Mouse (Mus musculus) liver, embryonic 16.5 days (tissue): Measurements from ENCODE around the gene Efcab7. TPM values are rescaled to one million over a fixed set of nuclear protein-coding genes. Genes with fewer than 3 reads are reported as not detected.
A peak's percentile ranks its signal among the peaks of the same experiment; 100 is the strongest.

Source experiments
- ATAC-seq: fragments of 200-750 bp; cut with Nextera tagmentation; 2 replicates; pipeline ENCODE4 v1.8.0; 2017; ENCODE audit warnings: low read depth, mild to moderate bottlenecking, moderate number of reproducible peaks, moderate library complexity
- H3K27ac ChIP-seq: fragments of 300-500 bp; sonication (generic); 2 replicates; pipeline ENCODE4 v1.5.1; 2014; ENCODE audit warnings: mild to moderate bottlenecking, low read length
- H3K27me3 ChIP-seq: fragments of 300-500 bp; sonication (generic); 2 replicates; pipeline ENCODE4 v1.6.1; 2014; ENCODE audit warnings: low read depth, low read length, mixed read lengths; ENCODE audit not compliant: control insufficient read depth, insufficient read depth
- H3K36me3 ChIP-seq: fragments of 300-500 bp; sonication (generic); 2 replicates; pipeline ENCODE4 v1.6.1; 2014; ENCODE audit warnings: mild to moderate bottlenecking; ENCODE audit not compliant: control insufficient read depth, insufficient read depth
- H3K4me1 ChIP-seq: fragments of 300-500 bp; sonication (generic); 2 replicates; pipeline ENCODE4 v1.6.1; 2014; ENCODE audit warnings: low read depth, low read length, mixed read lengths; ENCODE audit not compliant: control insufficient read depth
- H3K4me2 ChIP-seq: fragments of 300-500 bp; sonication (generic); 2 replicates; pipeline ENCODE4 v1.6.1; 2014; ENCODE audit warnings: low read depth, low read length, mixed read lengths
- H3K4me3 ChIP-seq: fragments of 300-500 bp; sonication (generic); 2 replicates; pipeline ENCODE4 v1.5.1; 2014; ENCODE audit warnings: low read depth, mild to moderate bottlenecking, low read length
- H3K9ac ChIP-seq: fragments of 300-500 bp; sonication (generic); 2 replicates; pipeline ENCODE4 v1.6.1; 2014; ENCODE audit warnings: low read depth, low read length
- H3K9me3 ChIP-seq: fragments of 300-500 bp; sonication (generic); replicated peaks from 2 replicates; pipeline ENCODE4 v1.6.1; 2016; ENCODE audit warnings: low read length; ENCODE audit not compliant: control insufficient read depth
- WGBS: fragments of 180-500 bp; shearing (Covaris S2); extraction: QIAGEN DNeasy Blood & Tissue Kit; methylation state at CpG from one replicate; pipeline ENCODE4 v1.1.7; 2014; ENCODE audit not compliant: insufficient replicate concordance; 5-methylcytosine and 5-hydroxymethylcytosine counted together
- polyA plus RNA-seq: library from polyadenylated mRNA; unstranded; fragments of >200 nt; fragmentation: Nextera tagmentation; extraction: Ambion mirVana; gene quantifications from 2 replicates; pipeline ENCODE4 v1.2.1, GENCODE M21; 2015

Gene Efcab7
- 2.4 and 2.7 TPM in 2 replicates for polyA plus RNA-seq

GRCm38 (mm10) chr4:99829094-99830073, at the start of gene Efcab7:
Efcab7 (plus strand) TSS chr4:99829198.
- WGBS: under 1% methylated on average over 48 of the region's 48 CpGs
- ATAC-seq: peak; percentile 88

DNA sequence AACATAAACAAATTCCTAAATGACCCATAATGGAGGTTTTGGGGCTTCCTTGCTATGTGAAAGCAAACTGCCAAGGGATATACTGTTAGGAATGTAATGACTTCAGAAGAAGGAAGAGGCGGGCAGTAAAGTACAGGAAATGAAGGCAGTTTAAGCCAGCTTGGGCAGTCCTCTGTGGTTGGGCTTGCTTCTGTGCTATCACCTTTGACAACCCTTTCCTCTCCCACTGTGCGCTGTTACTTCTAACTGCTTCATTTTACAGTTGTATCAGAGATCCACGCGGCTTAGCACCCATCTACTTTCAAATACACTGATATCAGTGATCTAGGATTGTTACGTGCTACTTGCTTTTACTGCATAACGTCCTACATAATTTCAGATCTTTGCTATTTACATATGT, 36.6 kb upstream of the Efcab7 start:
- no peaks in the 10 kb centered on the region for H3K4me1 ChIP-seq
- H3K9me3 ChIP-seq: no peaks in the 10 kb centered on the region
- no peaks in the 10 kb centered on the region for H3K27me3 ChIP-seq
- no peak overlapping the region for H3K4me3 ChIP-seq
- no peak overlapping the region for H3K27ac ChIP-seq
- no peak overlapping the region for H3K4me2 ChIP-seq
- no peak for ATAC-seq
- WGBS: 38% methylated on average over 6 of the region's 6 CpGs
- no peak overlapping the region for H3K9ac ChIP-seq
- H3K36me3 ChIP-seq: no peaks in the 10 kb centered on the region

More at GRCm38 (mm10) chr4:99829094-99830073, at the start of gene Efcab7:
- no peaks in the 10 kb centered on the region for H3K27me3 ChIP-seq
- no peaks in the 10 kb centered on the region for H3K36me3 ChIP-seq
- H3K9ac ChIP-seq: peak within 1 kb of the TSS; percentile 75
- peak within 1 kb of the TSS; percentile 63; the same call in 1 of the 2 replicates for H3K27ac ChIP-seq
- H3K4me3 ChIP-seq: peak within 1 kb of the TSS; percentile 84
- no peaks in the 10 kb centered on the region; the same call in none of the 2 replicates for H3K4me1 ChIP-seq
- no peaks in the 10 kb centered on the region for H3K9me3 ChIP-seq
- peak within 1 kb of the TSS; percentile 87 for H3K4me2 ChIP-seq

DNA sequence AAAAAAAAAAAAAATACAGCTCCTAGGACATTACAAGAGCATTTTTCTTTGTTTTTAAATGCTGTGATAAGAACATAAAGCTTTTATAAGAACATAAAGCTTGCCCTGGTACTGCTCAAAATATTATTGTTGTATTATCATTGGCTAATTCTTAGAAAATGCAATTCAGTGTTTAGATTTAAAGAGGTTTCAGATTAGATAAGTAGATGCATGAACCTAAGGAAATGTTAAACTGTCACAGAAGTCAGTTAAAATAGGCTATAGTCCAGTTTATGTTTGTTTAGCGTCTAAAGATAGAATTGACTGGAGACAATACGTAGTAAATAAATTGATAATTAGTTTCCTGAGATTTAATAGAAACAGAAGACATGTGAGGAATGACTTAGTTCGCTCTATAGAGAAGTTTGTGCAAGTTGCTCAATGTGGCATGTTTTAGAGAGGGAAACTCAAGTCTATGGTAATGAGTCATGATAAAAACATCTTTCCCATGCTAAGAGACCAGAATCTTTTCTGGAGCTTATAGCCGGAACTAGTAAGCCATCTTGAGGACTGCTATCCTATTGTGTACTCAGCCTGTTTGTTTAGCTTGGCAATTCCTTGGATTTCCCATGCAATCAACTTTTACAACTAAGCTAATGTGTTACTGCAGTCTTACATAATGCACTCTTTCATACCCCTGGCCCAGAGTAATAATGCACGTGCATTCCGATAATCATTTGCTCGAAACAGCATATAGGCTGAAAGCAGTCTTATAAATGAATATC, 12.1 kb upstream of the Efcab7 start:
- Histone ChIP-seq H3K27ac (no peak overlapping the region), H3K4me3 (no peak overlapping the region), H3K4me1 (no peaks in the 10 kb centered on the region), H3K27me3 (no peaks in the 10 kb centered on the region), H3K4me2 (no peak overlapping the region), H3K9me3 (no peaks in the 10 kb centered on the region), H3K36me3 (no peaks in the 10 kb centered on the region), H3K9ac (no peak overlapping the region)
- ATAC-seq: no peak
- WGBS: 79% methylated on average over 7 of the region's 7 CpGs

- peak overlapping the region; percentile 75 for H3K9ac ChIP-seq
- WGBS: 32% methylated on average over 4 of the region's 4 CpGs
- H3K4me2 ChIP-seq: peak overlapping the region; percentile 87
- peak overlapping the region; percentile 84 for H3K4me3 ChIP-seq
- ATAC-seq: no peak
- H3K36me3 ChIP-seq: no peaks in the 10 kb centered on the region
- H3K4me1 ChIP-seq: no peaks in the 10 kb centered on the region; the same call in none of the 2 replicates
- no peaks in the 10 kb centered on the region for H3K27me3 ChIP-seq
- no peak overlapping the region for H3K27ac ChIP-seq
- H3K9me3 ChIP-seq: no peaks in the 10 kb centered on the region
Measured at GRCm38 (mm10) chr4:99828337-99828736, 661 bp upstream of the Efcab7 start.

DNA sequence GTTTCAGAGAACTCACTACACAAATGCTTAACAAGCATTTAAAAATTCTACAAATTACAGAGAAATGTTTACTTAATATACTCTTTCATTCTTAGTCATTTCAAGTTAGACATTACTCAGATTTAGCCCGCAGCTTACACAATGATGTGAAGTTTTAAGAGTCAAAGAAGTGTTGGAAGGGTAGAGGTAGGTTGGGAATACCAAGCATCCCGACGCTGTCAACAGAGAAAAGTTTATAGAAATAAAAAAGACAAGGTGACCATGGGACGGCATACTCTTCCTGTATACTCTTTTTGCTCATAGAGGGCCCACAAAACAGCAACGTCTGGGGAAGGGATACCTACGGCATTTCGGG, 282 bp upstream of the Efcab7 start:
- H3K36me3 ChIP-seq: no peaks in the 10 kb centered on the region
- H3K27ac ChIP-seq: peak overlapping the region; percentile 17; the same call in 1 of the 2 replicates
- peak overlapping the region; percentile 87 for H3K4me2 ChIP-seq
- H3K27me3 ChIP-seq: no peaks in the 10 kb centered on the region
- H3K9me3 ChIP-seq: no peaks in the 10 kb centered on the region
- H3K9ac ChIP-seq: peak overlapping the region; percentile 75
- ATAC-seq: peak; percentile 3; the same call in 1 of the 2 replicates
- no peaks in the 10 kb centered on the region; the same call in none of the 2 replicates for H3K4me1 ChIP-seq
- WGBS: 2% methylated on average over 7 of the region's 7 CpGs
- H3K4me3 ChIP-seq: peak overlapping the region; percentile 84

- Histone ChIP-seq H3K27ac (no peak overlapping the region), H3K4me1 (no peaks in the 10 kb centered on the region), H3K9me3 (no peaks in the 10 kb centered on the region), H3K4me3 (no peak overlapping the region), H3K4me2 (no peak overlapping the region), H3K36me3 (no peaks in the 10 kb centered on the region), H3K27me3 (no peaks in the 10 kb centered on the region), H3K9ac (no peak overlapping the region)
- ATAC-seq: no peak
Measured at GRCm38 (mm10) chr4:99881882-99882281, 52.9 kb downstream of the Efcab7 start.

- Histone ChIP-seq H3K4me2 (no peak overlapping the region), H3K9ac (no peak overlapping the region), H3K4me1 (no peaks in the 10 kb centered on the region), H3K27ac (no peak overlapping the region), H3K9me3 (no peaks in the 10 kb centered on the region), H3K36me3 (no peaks in the 10 kb centered on the region), H3K27me3 (no peaks in the 10 kb centered on the region), H3K4me3 (no peak overlapping the region)
- no peak for ATAC-seq
Measured at GRCm38 (mm10) chr4:99882405-99882804, 53.4 kb downstream of the Efcab7 start.

GRCm38 (mm10) chr4:99913894-99914451, 85.0 kb downstream of the Efcab7 start:
- 58% methylated on average over 4 of the region's 4 CpGs for WGBS
- Histone ChIP-seq H3K27ac (no peak overlapping the region), H3K4me2 (no peak overlapping the region), H3K9ac (no peak overlapping the region), H3K27me3 (no peaks in the 10 kb centered on the region), H3K9me3 (no peaks in the 10 kb centered on the region), H3K4me1 (no peaks in the 10 kb centered on the region), H3K4me3 (no peak overlapping the region), H3K36me3 (no peaks in the 10 kb centered on the region)
- ATAC-seq: no peak
